Mouse (Mus musculus) forebrain, postnatal 0 days (tissue): ENCODE results near the gene Ipcef1. TPM values are rescaled to one million over a fixed set of nuclear protein-coding genes. Genes with fewer than 3 reads are reported as not detected.

Experiments
- ATAC-seq: fragments of 200-750 bp; cut with Nextera tagmentation; 2 replicates; pipeline ENCODE4 v1.8.0; 2017; ENCODE audit warnings: mild to moderate bottlenecking, moderate library complexity
- DNase-seq: peaks from one replicate; pipeline ENCODE4 v3.0.0-alpha.2; 2015
- H3K27ac ChIP-seq: fragments of 300-500 bp; sonication (generic); 2 replicates; pipeline ENCODE4 v1.5.1; 2014; ENCODE audit warnings: low read depth, mild to moderate bottlenecking, antibody characterized with exemption, low read length, moderate library complexity, mixed read lengths
- H3K27me3 ChIP-seq: fragments of 300-500 bp; sonication (generic); 2 replicates; pipeline ENCODE4 v1.6.1; 2014; ENCODE audit warnings: mild to moderate bottlenecking, low read length, mixed read lengths; ENCODE audit not compliant: insufficient read depth
- H3K36me3 ChIP-seq: fragments of 300-500 bp; sonication (generic); 2 replicates; pipeline ENCODE4 v1.6.1; 2014; ENCODE audit warnings: mild to moderate bottlenecking, moderate library complexity; ENCODE audit not compliant: insufficient read depth
- H3K4me1 ChIP-seq: fragments of 300-500 bp; sonication (generic); 2 replicates; pipeline ENCODE4 v1.6.1; 2014; ENCODE audit warnings: antibody characterized with exemption; ENCODE audit not compliant: insufficient read depth
- H3K4me2 ChIP-seq: fragments of 300-500 bp; sonication (generic); 2 replicates; pipeline ENCODE4 v1.6.1; 2014; ENCODE audit warnings: low read depth, mild to moderate bottlenecking, moderate library complexity
- H3K4me3 ChIP-seq: fragments of 300-500 bp; sonication (generic); 2 replicates; pipeline ENCODE4 v1.5.1; 2014; ENCODE audit warnings: low read depth, low read length, mixed read lengths
- H3K9ac ChIP-seq: fragments of 300-500 bp; sonication (generic); 2 replicates; pipeline ENCODE4 v1.6.1; 2014; ENCODE audit warnings: mild to moderate bottlenecking
- H3K9me3 ChIP-seq: fragments of 300-500 bp; sonication (generic); 2 replicates; pipeline ENCODE4 v1.6.1; 2016; ENCODE audit warnings: low read length
- CTCF ChIP-seq: sonication (generic); IDR thresholded peaks from 2 replicates; pipeline ENCODE4 v1.5.1; 2016; ENCODE audit warnings: antibody characterized with exemption, control low read depth, low read depth
- WGBS: fragments of 180-500 bp; shearing (Covaris S2); extraction: QIAGEN DNeasy Blood & Tissue Kit; methylation state at CpG from one replicate; pipeline ENCODE4 v1.1.7; 2014; 5-methylcytosine and 5-hydroxymethylcytosine counted together
- polyA plus RNA-seq: library from polyadenylated mRNA; unstranded; fragments of >200 nt; fragmentation: Nextera tagmentation; extraction: Ambion mirVana; gene quantifications from 2 replicates; pipeline ENCODE4 v1.2.1, GENCODE M21; 2015
- total RNA-seq: library from RNA; depleted of rRNA; stranded (reverse); fragments of >200 nt; gene quantifications from 2 replicates; pipeline ENCODE4 v1.2.3, GENCODE M21; 2014; rRNA removed

Gene Ipcef1
- 12.0 and 13.7 TPM in 2 replicates for total RNA-seq
- polyA plus RNA-seq: 1.6 and 2.2 TPM in 2 replicates

- Histone ChIP-seq H3K36me3 (no peaks in the 10 kb centered on the region), H3K27me3 (no peaks in the 10 kb centered on the region), H3K9ac (no peak within 1 kb of the TSS), H3K4me3 (no peak within 1 kb of the TSS), H3K9me3 (no peaks in the 10 kb centered on the region), H3K27ac (no peak within 1 kb of the TSS), H3K4me1 (peaks cover 4% of the 10 kb centered on the region; the same call in 1 of the 2 replicates), H3K4me2 (no peak within 1 kb of the TSS)
- TF ChIP-seq CTCF: no peak
- ATAC-seq (peak; percentile 40), DNase-seq (peak; percentile 30)
- 12% methylated on average over 12 of the region's 12 CpGs for WGBS
Observed at GRCm38 (mm10) chr10:7052315-7053017, at the start of gene Ipcef1. Ipcef1 (minus strand) TSS chr10:7052478.

GRCm38 (mm10) chr10:7077971-7078370, 25.7 kb upstream of the Ipcef1 start:
- no peak overlapping the region for H3K4me2 ChIP-seq
- no peak for ATAC-seq
- H3K9ac ChIP-seq: no peak overlapping the region
- H3K27ac ChIP-seq: no peak overlapping the region
- WGBS: 85% methylated on average over 1 of the region's 1 CpGs
- H3K27me3 ChIP-seq: no peaks in the 10 kb centered on the region
- TF ChIP-seq CTCF: no peak
- no peaks in the 10 kb centered on the region for H3K4me1 ChIP-seq
- no peaks in the 10 kb centered on the region for H3K9me3 ChIP-seq
- no peak overlapping the region for H3K4me3 ChIP-seq
- H3K36me3 ChIP-seq: no peaks in the 10 kb centered on the region
- no peak for DNase-seq

- DNase-seq: no peak
- Histone ChIP-seq H3K4me2 (no peak overlapping the region), H3K27me3 (no peaks in the 10 kb centered on the region), H3K4me3 (no peak overlapping the region), H3K27ac (no peak overlapping the region), H3K4me1 (no peaks in the 10 kb centered on the region), H3K9ac (no peak overlapping the region), H3K36me3 (no peaks in the 10 kb centered on the region), H3K9me3 (no peaks in the 10 kb centered on the region)
- no peak for ATAC-seq
- no peak for TF ChIP-seq CTCF
- 76% methylated on average over 7 of the region's 7 CpGs for WGBS
Observed at GRCm38 (mm10) chr10:7077389-7077808, 25.1 kb upstream of the Ipcef1 start.

- TF ChIP-seq CTCF: no peak
- Histone ChIP-seq H3K9ac (no peak overlapping the region), H3K9me3 (no peaks in the 10 kb centered on the region), H3K4me1 (no peaks in the 10 kb centered on the region), H3K27me3 (no peaks in the 10 kb centered on the region), H3K27ac (no peak overlapping the region), H3K4me3 (no peak overlapping the region), H3K36me3 (no peaks in the 10 kb centered on the region), H3K4me2 (no peak overlapping the region)
- 0 out of 2 replicates have a peak, but pooled peaks have one; percentile 14 for ATAC-seq
- WGBS: 61% methylated on average over 7 of the region's 8 CpGs
- DNase-seq: no peak
Observed at GRCm38 (mm10) chr10:7076662-7077211, 24.5 kb upstream of the Ipcef1 start.

- Histone ChIP-seq H3K4me2 (no peak overlapping the region), H3K36me3 (no peaks in the 10 kb centered on the region), H3K27me3 (no peaks in the 10 kb centered on the region), H3K9ac (no peak overlapping the region), H3K27ac (no peak overlapping the region), H3K4me3 (no peak overlapping the region), H3K9me3 (no peaks in the 10 kb centered on the region), H3K4me1 (no peaks in the 10 kb centered on the region)
- DNase-seq (peak; percentile 82), ATAC-seq (peak; percentile 92)
- 12% methylated on average over 8 of the region's 8 CpGs for WGBS
- peak; percentile 84 for TF ChIP-seq CTCF
Observed at GRCm38 (mm10) chr10:7076201-7076600, 23.9 kb upstream of the Ipcef1 start.

GRCm38 (mm10) chr10:7075661-7076060, 23.4 kb upstream of the Ipcef1 start:
- no peaks in the 10 kb centered on the region for H3K36me3 ChIP-seq
- no peak for TF ChIP-seq CTCF
- H3K4me1 ChIP-seq: no peaks in the 10 kb centered on the region
- no peak overlapping the region for H3K9ac ChIP-seq
- WGBS: 94% methylated on average over 2 of the region's 2 CpGs
- H3K4me3 ChIP-seq: no peak overlapping the region
- no peaks in the 10 kb centered on the region for H3K9me3 ChIP-seq
- DNase-seq (no peak), ATAC-seq (no peak)
- H3K27ac ChIP-seq: no peak overlapping the region
- H3K27me3 ChIP-seq: no peaks in the 10 kb centered on the region
- H3K4me2 ChIP-seq: no peak overlapping the region

- WGBS: 96% methylated on average over 2 of the region's 2 CpGs
- Histone ChIP-seq H3K36me3 (no peaks in the 10 kb centered on the region), H3K4me2 (no peak overlapping the region), H3K4me3 (no peak overlapping the region), H3K27ac (no peak overlapping the region), H3K9ac (no peak overlapping the region), H3K27me3 (no peaks in the 10 kb centered on the region), H3K9me3 (no peaks in the 10 kb centered on the region), H3K4me1 (no peaks in the 10 kb centered on the region)
- TF ChIP-seq CTCF: no peak
- ATAC-seq: no peak
- no peak for DNase-seq
Observed at GRCm38 (mm10) chr10:7074231-7074630, 22.0 kb upstream of the Ipcef1 start.
